Mouse (Mus musculus) spleen, postnatal 4 days (tissue): ENCODE measurements around the gene Vwa3b.

ENCODE experiments used
- DNase-seq, 2 experiments: peaks; one replicate each; pipeline ENCODE4 v3.0.0; 2022; ENCODE audit warnings: low spot score in 2 of 2

The Vwa3b gene

GRCm38 (mm10) chr1:37222002-37222401, 195.6 kb downstream of the Vwa3b start:
- no peak for DNase-seq

- DNase-seq = no peak
Observed at GRCm38 (mm10) chr1:37230404-37230803, 204.0 kb downstream of the Vwa3b start.

- DNase-seq = no peak
Observed at GRCm38 (mm10) chr1:37231295-37231701, 204.9 kb downstream of the Vwa3b start.
